Mouse (Mus musculus) hindbrain, embryonic 10.5 days (tissue): Measurements from ENCODE around the gene Tnrc6b. TPM values are rescaled to one million over a fixed set of nuclear protein-coding genes. Genes with fewer than 3 reads are reported as not detected.

Experiments
- DNase-seq: peaks from one replicate; pipeline ENCODE4 v3.0.0-alpha.2; 2017; ENCODE audit warnings: low spot score
- H3K27ac ChIP-seq: fragments of 300-500 bp; sonication (generic); 2 replicates; pipeline ENCODE4 v1.5.1; 2016; ENCODE audit warnings: mild to moderate bottlenecking, moderate library complexity
- H3K27me3 ChIP-seq: fragments of 300-500 bp; sonication (generic); 2 replicates; pipeline ENCODE4 v1.6.1; 2016; ENCODE audit warnings: mild to moderate bottlenecking; ENCODE audit not compliant: poor library complexity, insufficient read depth, severe bottlenecking
- H3K36me3 ChIP-seq: fragments of 300-500 bp; sonication (generic); 2 replicates; pipeline ENCODE4 v1.6.1; 2016; ENCODE audit warnings: mild to moderate bottlenecking, moderate library complexity
- H3K4me1 ChIP-seq: fragments of 300-500 bp; sonication (generic); replicated peaks from 2 replicates; pipeline ENCODE4 v1.6.1; 2016; ENCODE audit warnings: mild to moderate bottlenecking
- H3K4me3 ChIP-seq: fragments of 300-500 bp; sonication (generic); 2 replicates; pipeline ENCODE4 v1.5.1; 2016; ENCODE audit warnings: mild to moderate bottlenecking, moderate library complexity
- H3K9me3 ChIP-seq: fragments of 300-500 bp; sonication (generic); 2 replicates; pipeline ENCODE4 v1.6.1; 2016; ENCODE audit warnings: mild to moderate bottlenecking, moderate library complexity
- WGBS: fragments of 180-500 bp; shearing (Covaris S2); methylation state at CpG from one replicate; pipeline ENCODE4 v1.1.7; 2016; 5-methylcytosine and 5-hydroxymethylcytosine counted together
- polyA plus RNA-seq: library from polyadenylated mRNA; unstranded; fragments of >200 nt; fragmentation: Nextera tagmentation; extraction: Ambion mirVana; gene quantifications from 2 replicates; pipeline ENCODE4 v1.2.1, GENCODE M21; 2016

The Tnrc6b gene
- polyA plus RNA-seq, result 42.7 and 43.3 TPM in 2 replicates

GRCm38 (mm10) chr15:80710608-80711363 lies at the start of gene Tnrc6b:
TSS of gene Tnrc6b (plus strand) at chr15:80711313.
- Histone ChIP-seq H3K27ac (peak within 1 kb of the TSS; percentile 93), H3K4me3 (peak within 1 kb of the TSS; percentile 80), H3K4me1 (peaks cover 27% of the 10 kb centered on the region), H3K9me3 (no peaks in the 10 kb centered on the region), H3K27me3 (no peaks in the 10 kb centered on the region), H3K36me3 (no peaks in the 10 kb centered on the region)
- under 1% methylated on average over 39 of the region's 39 CpGs for WGBS
- peak; percentile 98 for DNase-seq

- no peaks in the 10 kb centered on the region for H3K36me3 ChIP-seq
- no peaks in the 10 kb centered on the region for H3K9me3 ChIP-seq
- H3K4me1 ChIP-seq, result peaks cover 6% of the 10 kb centered on the region
- no peak overlapping the region for H3K4me3 ChIP-seq
- DNase-seq, result no peak
- 81% methylated on average over 4 of the region's 4 CpGs for WGBS
- H3K27me3 ChIP-seq, result peaks cover 4% of the 10 kb centered on the region
- no peak overlapping the region for H3K27ac ChIP-seq
Measured at GRCm38 (mm10) chr15:80664444-80664843, 46.7 kb upstream of the Tnrc6b start.

DNA sequence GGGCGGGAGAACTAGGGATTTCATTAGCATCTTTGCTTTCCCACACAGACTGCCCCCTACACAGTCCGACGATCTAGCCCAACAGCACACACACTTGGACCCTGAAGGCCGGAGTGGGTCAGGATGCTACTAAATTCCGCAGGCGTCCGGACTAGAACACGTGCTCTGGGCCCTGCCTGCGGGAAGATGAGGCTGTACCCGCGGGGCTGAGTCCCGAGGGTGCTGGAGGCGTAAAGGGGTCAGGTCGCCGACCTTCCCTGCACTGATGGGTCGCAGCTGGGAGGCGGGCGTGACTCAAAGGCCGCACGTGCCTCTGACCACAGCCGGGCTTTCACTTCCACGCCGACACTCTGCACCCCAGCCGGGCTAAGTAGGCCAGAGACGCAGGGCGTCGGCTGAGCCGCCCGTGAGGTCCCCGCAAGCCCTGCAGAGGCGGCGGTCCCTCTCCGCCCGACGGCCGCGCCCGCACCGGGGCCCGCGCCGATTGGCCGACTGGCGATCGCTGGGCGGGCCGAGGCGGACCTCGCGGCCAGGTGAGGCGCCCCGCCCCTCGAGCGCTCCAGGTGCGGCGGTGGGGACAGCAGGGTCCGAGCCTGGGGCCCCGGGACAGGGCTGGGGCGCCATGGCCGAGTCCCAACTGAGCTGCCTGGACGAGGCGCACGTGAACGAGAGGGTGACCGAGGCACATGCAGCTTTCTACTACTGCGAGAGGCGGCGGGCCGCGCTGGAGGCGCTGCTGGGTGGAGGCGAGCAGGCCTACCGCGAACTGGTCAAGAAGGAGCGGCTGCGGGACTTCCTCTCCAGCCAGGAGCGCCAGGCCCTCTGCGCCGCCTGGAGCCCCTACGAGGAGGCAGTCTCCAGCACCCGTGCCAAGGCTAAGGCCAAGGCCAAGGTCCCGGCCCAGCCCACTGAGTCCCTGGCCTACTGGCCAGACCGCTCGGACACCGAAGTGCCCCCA lies 39.5 kb upstream of the Tnrc6b start, which contains the start of gene Fam83f:
TSS of gene Fam83f (plus strand) at position 553 of the 958 bp plus-strand sequence.
- DNase-seq, result peak; percentile 47
- Histone ChIP-seq H3K4me1 (peaks cover 14% of the 10 kb centered on the region), H3K4me3 (peak within 1 kb of the TSS; percentile 51), H3K9me3 (no peaks in the 10 kb centered on the region), H3K27ac (peak within 1 kb of the TSS; percentile 76), H3K36me3 (no peaks in the 10 kb centered on the region), H3K27me3 (peaks cover 70% of the 10 kb centered on the region)
- 4% methylated on average over 85 of the region's 85 CpGs for WGBS

DNA sequence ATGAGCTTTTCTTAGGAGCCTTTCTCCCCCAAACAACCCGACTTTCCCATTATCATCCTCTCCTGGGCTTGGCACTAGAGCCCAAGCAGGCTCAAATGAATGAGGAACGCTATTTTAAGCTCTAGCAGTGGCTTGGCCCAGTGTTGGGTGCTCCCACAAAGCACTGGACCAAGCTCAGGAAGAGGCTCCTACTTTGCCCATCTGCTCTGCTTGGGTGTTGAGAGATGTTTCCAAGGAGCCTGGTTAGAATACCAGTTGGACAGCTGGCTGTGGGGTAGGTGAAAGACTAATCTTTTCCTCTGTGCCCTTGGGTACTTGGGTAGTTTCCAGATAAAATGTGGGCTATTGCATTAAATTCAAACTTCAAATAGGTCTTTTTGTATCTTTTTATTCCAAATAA lies 38.3 kb upstream of the Tnrc6b start:
- no peaks in the 10 kb centered on the region for H3K36me3 ChIP-seq
- DNase-seq, result no peak
- WGBS, result 64% methylated on average over 2 of the region's 2 CpGs
- no peaks in the 10 kb centered on the region for H3K9me3 ChIP-seq
- H3K27me3 ChIP-seq, result peaks cover 72% of the 10 kb centered on the region
- H3K4me3 ChIP-seq, result no peak overlapping the region
- H3K4me1 ChIP-seq, result peaks cover 14% of the 10 kb centered on the region
- no peak overlapping the region for H3K27ac ChIP-seq

DNA sequence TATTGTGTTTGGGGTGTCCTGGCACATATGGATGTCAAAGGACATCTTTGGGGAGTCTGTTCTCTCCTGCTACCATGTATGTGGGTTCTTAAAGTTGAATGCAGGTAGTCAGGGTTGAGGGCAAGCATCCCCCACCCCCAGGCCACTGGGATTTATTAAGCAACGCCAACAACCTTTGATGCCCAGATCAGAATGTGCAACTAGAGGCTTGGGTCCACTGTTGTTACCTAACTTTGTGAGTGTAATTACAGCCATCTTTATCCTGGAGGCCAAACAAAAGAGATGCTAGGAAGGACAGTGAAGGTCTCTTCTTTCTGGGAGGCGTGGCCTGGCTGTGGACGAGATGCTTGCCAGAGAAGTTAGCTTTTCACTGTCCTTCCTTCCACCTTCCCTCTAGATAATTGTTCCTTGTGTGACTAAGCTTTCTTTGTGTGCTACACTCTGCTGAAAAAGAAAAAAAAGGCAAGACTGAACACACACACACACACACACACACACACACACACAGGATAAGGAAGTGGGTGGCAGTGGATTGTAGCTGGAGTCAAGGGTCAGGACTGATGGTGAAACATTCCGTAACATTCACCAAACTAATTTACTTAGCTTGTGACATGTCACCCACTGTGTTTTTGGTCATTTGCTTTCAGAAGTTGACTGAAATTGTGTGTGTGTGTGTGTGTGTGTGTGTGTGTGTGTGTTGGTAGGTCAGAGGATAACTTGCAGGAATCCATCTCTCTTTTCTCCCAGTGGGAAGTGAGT lies 37.6 kb upstream of the Tnrc6b start:
- no peaks in the 10 kb centered on the region for H3K9me3 ChIP-seq
- H3K4me1 ChIP-seq, result peaks cover 17% of the 10 kb centered on the region
- 67% methylated on average over 4 of the region's 4 CpGs for whole genome bisulfite sequencing
- no peak overlapping the region for H3K27ac ChIP-seq
- H3K36me3 ChIP-seq, result no peaks in the 10 kb centered on the region
- no peak for DNase-seq
- H3K27me3 ChIP-seq, result peaks cover 72% of the 10 kb centered on the region
- no peak overlapping the region for H3K4me3 ChIP-seq

GRCm38 (mm10) chr15:80674700-80675099 lies 36.4 kb upstream of the Tnrc6b start:
- WGBS, result 84% methylated on average over 6 of the region's 6 CpGs

GRCm38 (mm10) chr15:80679515-80680215 lies 31.4 kb upstream of the Tnrc6b start:
- 61% methylated on average over 8 of the region's 8 CpGs for WGBS
- Histone ChIP-seq H3K9me3 (no peaks in the 10 kb centered on the region), H3K4me1 (peaks cover 36% of the 10 kb centered on the region), H3K36me3 (no peaks in the 10 kb centered on the region), H3K4me3 (no peak overlapping the region), H3K27ac (no peak overlapping the region), H3K27me3 (peaks cover 23% of the 10 kb centered on the region)
- no peak for DNase-seq

More at GRCm38 (mm10) chr15:80674700-80675099, 36.4 kb upstream of the Tnrc6b start:
- no peak overlapping the region for H3K4me3 ChIP-seq
- H3K4me1 ChIP-seq, result peaks cover 21% of the 10 kb centered on the region
- peaks cover 65% of the 10 kb centered on the region for H3K27me3 ChIP-seq
- no peak overlapping the region for H3K27ac ChIP-seq
- H3K36me3 ChIP-seq, result no peaks in the 10 kb centered on the region
- H3K9me3 ChIP-seq, result no peaks in the 10 kb centered on the region
- DNase-seq, result no peak

GRCm38 (mm10) chr15:80680347-80681030 lies 30.6 kb upstream of the Tnrc6b start:
- Histone ChIP-seq H3K27me3 (peaks cover 16% of the 10 kb centered on the region), H3K27ac (peak overlapping the region; percentile 50; the same call in 1 of the 2 replicates), H3K4me1 (peaks cover 44% of the 10 kb centered on the region), H3K36me3 (no peaks in the 10 kb centered on the region), H3K4me3 (no peak overlapping the region), H3K9me3 (no peaks in the 10 kb centered on the region)
- 52% methylated on average over 7 of the region's 7 CpGs for WGBS
- DNase-seq, result no peak

DNA sequence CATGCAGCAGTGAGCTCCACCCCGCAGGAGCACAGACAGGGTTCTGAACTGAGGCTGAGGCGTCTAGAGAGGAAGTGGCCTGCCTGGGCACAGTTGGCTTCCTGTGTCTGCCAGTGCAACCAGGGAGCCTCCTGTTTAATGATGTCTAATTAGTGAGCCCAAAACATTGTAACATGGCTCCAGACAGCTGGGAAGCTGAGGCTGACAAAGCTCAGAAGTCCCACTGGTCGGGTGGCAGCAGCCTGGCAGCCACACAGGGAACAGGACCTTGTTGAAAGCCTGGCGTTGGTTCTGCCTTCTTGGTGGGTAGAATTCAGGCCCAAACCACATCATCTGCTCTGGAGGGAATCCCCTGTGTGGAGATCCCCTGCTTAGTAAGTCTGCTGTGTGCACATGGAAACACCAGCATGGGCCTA lies 29.6 kb upstream of the Tnrc6b start:
- H3K27me3 ChIP-seq, result peaks cover 12% of the 10 kb centered on the region
- no peak overlapping the region for H3K4me3 ChIP-seq
- DNase-seq, result no peak
- no peaks in the 10 kb centered on the region for H3K36me3 ChIP-seq
- H3K4me1 ChIP-seq, result peaks cover 54% of the 10 kb centered on the region
- H3K27ac ChIP-seq, result 0 out of 2 replicates have a peak overlapping the region, but pooled peaks have one; percentile 30
- WGBS, result 82% methylated on average over 4 of the region's 4 CpGs
- no peaks in the 10 kb centered on the region for H3K9me3 ChIP-seq

DNA sequence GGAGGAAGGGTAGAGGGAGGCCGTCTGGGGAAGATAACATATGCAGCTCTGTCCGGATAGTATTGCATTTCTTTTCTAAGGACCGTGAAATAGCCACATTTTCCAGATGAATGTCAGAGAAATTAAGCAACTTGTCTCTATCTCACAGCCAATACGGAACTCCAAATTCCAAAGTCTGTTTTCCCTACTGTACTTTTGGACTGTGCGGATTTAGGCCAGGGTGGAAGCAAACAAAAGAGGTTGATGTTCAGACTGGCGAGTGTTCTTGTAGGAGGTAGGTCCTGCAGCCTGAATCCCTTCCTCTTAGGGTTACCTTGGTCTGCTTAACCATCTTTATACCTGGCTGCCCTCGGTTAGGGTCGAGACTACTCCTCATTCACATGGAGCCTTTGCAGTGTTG lies 28.8 kb upstream of the Tnrc6b start:
- Histone ChIP-seq H3K27ac (no peak overlapping the region), H3K27me3 (peaks cover 17% of the 10 kb centered on the region), H3K4me1 (peaks cover 55% of the 10 kb centered on the region), H3K36me3 (no peaks in the 10 kb centered on the region), H3K9me3 (no peaks in the 10 kb centered on the region), H3K4me3 (no peak overlapping the region)
- DNase-seq, result no peak
- 89% methylated on average over 8 of the region's 8 CpGs for WGBS

- WGBS, result 81% methylated on average over 6 of the region's 6 CpGs
- Histone ChIP-seq H3K27ac (peak overlapping the region; percentile 24; the same call in 1 of the 2 replicates), H3K9me3 (no peaks in the 10 kb centered on the region), H3K27me3 (peaks cover 23% of the 10 kb centered on the region), H3K4me1 (peaks cover 55% of the 10 kb centered on the region), H3K4me3 (no peak overlapping the region), H3K36me3 (no peaks in the 10 kb centered on the region)
- DNase-seq, result no peak
Measured at GRCm38 (mm10) chr15:80683151-80683550, 28.0 kb upstream of the Tnrc6b start.
